ENCODE assay signal across 9 mouse cellular contexts in the genomic region with DNA sequence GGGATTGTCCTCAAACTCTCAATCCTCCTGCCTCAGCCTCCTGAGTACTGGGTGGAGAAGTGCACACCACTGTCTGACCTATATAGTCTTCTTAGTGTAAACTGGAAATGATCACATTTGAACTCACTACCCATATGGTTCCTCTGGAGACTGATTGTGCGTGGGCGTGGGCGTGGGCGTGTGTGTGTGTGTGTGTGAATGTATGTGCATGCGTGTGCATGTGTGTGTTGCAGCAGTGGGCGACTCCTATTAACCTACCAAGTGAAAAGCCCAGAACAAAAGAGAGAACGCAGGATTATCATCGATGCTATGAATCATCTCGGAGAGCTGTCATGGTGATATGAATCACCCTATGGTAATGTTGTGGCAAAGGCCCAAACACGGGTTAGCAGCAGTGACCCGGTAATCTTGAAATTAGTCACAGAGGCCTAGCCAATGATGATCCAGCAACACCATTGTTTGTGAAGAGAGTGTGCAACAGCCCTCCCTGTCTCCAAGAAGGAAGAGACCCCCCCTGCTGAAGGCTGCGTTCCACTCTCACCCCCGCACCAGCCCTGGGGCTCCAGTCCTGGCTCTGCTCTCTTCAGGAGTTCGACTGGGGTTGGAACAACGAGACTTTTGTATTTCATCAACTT.
DNase-seq lines count a peak whose midpoint lies in the region; ATAC-seq and TF ChIP-seq lines count a peak whose summit lies in the region.
"Had no signal": no experiment of that assay in that cellular context is flagged by ENCODE, and none has a peak within 500 bp of the region (broad histone marks: within the 10 kb centered on the region; RNA-seq: fewer than 3 reads in every experiment).

No protein-coding gene starts in this region.

- no peak for DNase-seq in gastrocnemius, adult 2 months
- no peak for DNase-seq in gastrocnemius, adult 8-10 months (ENCODE audit: low spot score in 2 of 2)
- peak; percentile 58 for DNase-seq in urinary bladder, postnatal 25 days (ENCODE audit: low spot score)
- DNase-seq in urinary bladder, adult 2 months (ENCODE audit: low spot score), result no peak
- no peak for DNase-seq in forebrain, embryonic 10.5 days (ENCODE audit: extremely low spot score, low spot score)
- DNase-seq in forebrain, embryonic 11.5 days (ENCODE audit: low spot score), result no peak
- no peak for DNase-seq in layer of hippocampus, adult 11-12 months (ENCODE audit: low spot score)

- H3K27ac ChIP-seq in gastrocnemius, adult 2 months, result peak overlapping the region; percentile 63
- no peak overlapping the region for H3K27ac ChIP-seq in forebrain, embryonic 10.5 days
- no peak overlapping the region for H3K27ac ChIP-seq in forebrain, embryonic 11.5 days (ENCODE audit: low read depth, low read length)
- H3K27ac ChIP-seq: neural tube, embryonic 13.5 days had no signal

- H3K4me2 ChIP-seq in forebrain, embryonic 11.5 days (ENCODE audit: low read depth, low read length, severe bottlenecking), result no peak overlapping the region
- H3K4me2 ChIP-seq: neural tube, embryonic 13.5 days had no signal

- H3K4me3 ChIP-seq in gastrocnemius, adult 2 months, result no peak overlapping the region
- H3K4me3 ChIP-seq in forebrain, embryonic 10.5 days, result no peak overlapping the region
- no peak overlapping the region for H3K4me3 ChIP-seq in forebrain, embryonic 11.5 days (ENCODE audit: low read depth, low read length)
- H3K4me3 ChIP-seq: neural tube, embryonic 13.5 days had no signal

- H3K9me3 ChIP-seq in forebrain, embryonic 10.5 days, result no peaks in the 10 kb centered on the region
- H3K9me3 ChIP-seq in forebrain, embryonic 11.5 days (ENCODE audit: control insufficient read depth, low read length), result no peaks in the 10 kb centered on the region
- H3K9me3 ChIP-seq: neural tube, embryonic 13.5 days had no signal

- intact Hi-C loops in gastrocnemius, adult 2 months (cut with DNase I), result no loop called here

- peaks cover 6% of the 10 kb centered on the region; the same call in 1 of the 2 replicates for H3K4me1 ChIP-seq in forebrain, embryonic 10.5 days
- no peaks in the 10 kb centered on the region for H3K4me1 ChIP-seq in forebrain, embryonic 11.5 days (replicated peaks; ENCODE audit: control insufficient read depth, insufficient read depth, low read length)

- peak; percentile 94 for ATAC-seq in inflammation-experienced regulatory T-cells, adult 6 months
- no peak for ATAC-seq in forebrain, embryonic 11.5 days (replicated peaks; ENCODE audit: low FRiP score)

- no peaks in the 10 kb centered on the region for H3K36me3 ChIP-seq in forebrain, embryonic 10.5 days (replicated peaks)
- H3K36me3 ChIP-seq in forebrain, embryonic 11.5 days (ENCODE audit: control insufficient read depth, insufficient read depth, low read length), result no peaks in the 10 kb centered on the region
- H3K36me3 ChIP-seq: neural tube, embryonic 13.5 days had no signal

- 86% methylated on average over 15 of the region's 15 CpGs for WGBS in forebrain, embryonic 10.5 days
- 90% methylated on average over 15 of the region's 15 CpGs for whole genome bisulfite sequencing in forebrain, embryonic 11.5 days

- no peaks in the 10 kb centered on the region for H3K27me3 ChIP-seq in forebrain, embryonic 10.5 days (ENCODE audit: poor library complexity, severe bottlenecking)
- H3K27me3 ChIP-seq in forebrain, embryonic 11.5 days (ENCODE audit: control insufficient read depth, insufficient read depth, low read length), result no peaks in the 10 kb centered on the region
- H3K27me3 ChIP-seq: neural tube, embryonic 13.5 days had no signal

- TF ChIP-seq CTCF in gastrocnemius, adult 2 months (IDR thresholded peaks at IDR 0.05), result no peak

- H3K9ac ChIP-seq in forebrain, embryonic 11.5 days (ENCODE audit: low read length), result no peak overlapping the region
- H3K9ac ChIP-seq: neural tube, embryonic 13.5 days had no signal
